Mouse (Mus musculus) heart, postnatal 0 days (tissue): ENCODE data around the gene Gm595.

Source experiments
- CTCF ChIP-seq: IDR thresholded peaks from 2 replicates; pipeline ENCODE4 v1.5.1; 2016; ENCODE audit warnings: antibody characterized with exemption, control low read depth, low read depth
- EP300 ChIP-seq: IDR thresholded peaks from 2 replicates; pipeline ENCODE4 v1.6.1; 2016; ENCODE audit warnings: antibody characterized with exemption, low read depth

DNA sequence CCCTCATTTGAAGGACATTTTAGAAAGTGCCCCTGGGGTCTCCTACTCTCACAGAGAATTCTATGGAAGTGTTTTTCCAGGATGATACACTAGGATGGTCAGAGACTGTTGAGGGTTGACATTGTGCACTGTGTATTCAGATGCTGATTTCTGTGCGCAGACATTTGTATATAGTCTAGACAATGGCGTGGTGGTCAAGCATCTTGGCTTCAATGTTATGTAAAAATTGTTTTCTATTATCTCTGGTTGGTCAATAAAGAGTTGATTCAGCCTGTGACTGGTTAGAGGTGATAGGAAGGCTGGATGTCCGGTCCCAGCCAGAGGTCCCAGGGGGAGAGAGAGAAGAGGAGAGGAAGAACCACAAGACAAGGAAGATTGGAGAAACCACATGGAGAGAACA, 16.4 kb upstream of the Gm595 start:
- TF ChIP-seq CTCF: no peak
- no peak for TF ChIP-seq EP300
